Mouse (Mus musculus) left cerebral cortex, postnatal 4 days (tissue): Measurements from ENCODE around the gene Gm44511. TPM values are rescaled to one million over a fixed set of nuclear protein-coding genes. Genes with fewer than 3 reads are reported as not detected.

Experiments
- DNase-seq: peaks from one replicate; pipeline ENCODE4 v3.0.0-alpha.2; 2022
- intact Hi-C: fragments of 180-260 bp; cut with DNase I; formaldehyde crosslinking; loops from one replicate; pipeline ENCODE4 v1.15.1; 2025
- total RNA-seq, 2 experiments: library from RNA; stranded (reverse); gene quantifications; 2 replicates each; pipeline ENCODE4 v1.2.3; 2021

Gm44511 gene
- not detected for total RNA-seq

- no peak for DNase-seq
- intact Hi-C loops = no loop called here
These were observed at the start of gene Gm44511, which contains the start of gene Klrb1b for GRCm38 (mm10) chr6:128826132-128826531. Gm44511 (minus strand) TSS chr6:128826315. Klrb1b (minus strand) TSS chr6:128826331.

GRCm38 (mm10) chr6:128871910-128872610 lies 45.9 kb upstream of the Gm44511 start:
- no peak for DNase-seq
- intact Hi-C loops = no loop called here

GRCm38 (mm10) chr6:128868861-128869260 lies 42.7 kb upstream of the Gm44511 start:
- no peak for DNase-seq
- intact Hi-C loops = no loop called here

DNA sequence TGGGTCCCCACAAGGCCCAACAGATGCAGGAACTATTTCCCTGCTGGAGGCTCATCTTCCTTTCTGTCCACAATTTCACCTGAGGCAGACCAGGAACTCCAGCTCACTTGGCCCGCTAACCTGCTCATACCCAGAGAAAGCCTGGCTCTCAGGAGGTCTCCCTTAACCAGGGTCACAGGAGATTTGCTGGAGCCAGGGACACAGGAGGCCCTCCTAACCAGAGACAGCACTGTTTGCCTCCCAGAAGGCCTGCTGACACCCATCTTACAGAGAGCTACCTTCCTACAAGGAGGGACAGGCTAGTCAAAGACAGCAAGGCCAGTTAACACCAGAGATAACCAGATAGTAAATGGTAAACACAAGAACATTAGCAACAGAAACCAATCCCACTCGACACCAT lies 31.9 kb upstream of the Gm44511 start:
- intact Hi-C loops = loop anchor here (5.0 kb wide), 2 partner anchors 209 to 379 kb away; no protein-coding TSS in a partner anchor

DNA sequence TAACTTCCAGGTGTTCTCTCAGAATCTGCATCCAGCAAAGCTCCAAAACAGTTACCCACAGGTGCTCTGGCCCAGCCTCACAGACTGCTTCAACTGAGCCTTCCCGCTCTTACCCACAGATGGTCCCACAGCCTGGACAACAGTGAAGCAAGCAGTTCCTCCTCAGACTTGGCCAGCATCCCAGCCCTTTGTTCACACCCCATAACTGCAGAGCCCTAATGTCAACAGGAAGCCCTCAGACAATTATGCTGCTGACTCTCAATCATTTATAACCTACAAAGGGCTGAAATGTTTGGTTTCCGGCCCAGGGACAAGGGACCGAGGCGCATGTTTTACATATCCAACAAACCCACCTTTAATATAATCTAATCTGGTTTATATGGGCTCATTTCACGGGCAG lies 30.1 kb upstream of the Gm44511 start:
- intact Hi-C loops = loop anchor here (5.0 kb wide), 2 partner anchors 211 to 381 kb away; no protein-coding TSS in a partner anchor
- DNase-seq = peak; percentile 86

More for the DNA sequence above, 31.9 kb upstream of the Gm44511 start:
- DNase-seq = no peak

- intact Hi-C loops = loop anchor here (5.0 kb wide), 2 partner anchors 212 to 382 kb away; no protein-coding TSS in a partner anchor
- no peak for DNase-seq
These were observed 29.4 kb upstream of the Gm44511 start for GRCm38 (mm10) chr6:128855477-128855876.

DNA sequence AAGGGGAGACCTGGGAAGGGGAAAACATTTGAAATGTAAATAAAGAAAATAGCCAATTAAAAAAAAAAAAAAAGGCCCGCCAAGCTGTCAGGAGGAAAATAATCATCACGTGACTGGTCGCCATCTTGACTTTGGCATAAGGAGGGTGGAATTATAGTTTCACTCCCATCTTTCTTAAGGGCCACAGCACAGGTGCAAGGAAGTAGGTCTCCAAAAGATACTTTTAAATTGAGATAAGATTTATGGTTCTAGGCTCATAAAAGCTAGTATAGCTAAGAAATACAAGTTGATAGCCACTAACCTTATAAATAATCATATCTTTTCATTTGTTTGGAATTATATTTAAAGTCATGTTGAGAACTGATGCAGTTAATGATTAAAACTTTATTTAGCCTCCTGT lies 28.8 kb upstream of the Gm44511 start:
- intact Hi-C loops = loop anchor here (5.0 kb wide), 3 partner anchors 212 to 402 kb away; no protein-coding TSS in a partner anchor

GRCm38 (mm10) chr6:128854024-128854820 lies 28.1 kb upstream of the Gm44511 start:
- peak; percentile 69 for DNase-seq
- intact Hi-C loops = loop anchor here (5.0 kb wide), 1 partner anchor 403 kb away; no protein-coding TSS in a partner anchor

More for the DNA sequence above, 28.8 kb upstream of the Gm44511 start:
- DNase-seq = no peak

DNA sequence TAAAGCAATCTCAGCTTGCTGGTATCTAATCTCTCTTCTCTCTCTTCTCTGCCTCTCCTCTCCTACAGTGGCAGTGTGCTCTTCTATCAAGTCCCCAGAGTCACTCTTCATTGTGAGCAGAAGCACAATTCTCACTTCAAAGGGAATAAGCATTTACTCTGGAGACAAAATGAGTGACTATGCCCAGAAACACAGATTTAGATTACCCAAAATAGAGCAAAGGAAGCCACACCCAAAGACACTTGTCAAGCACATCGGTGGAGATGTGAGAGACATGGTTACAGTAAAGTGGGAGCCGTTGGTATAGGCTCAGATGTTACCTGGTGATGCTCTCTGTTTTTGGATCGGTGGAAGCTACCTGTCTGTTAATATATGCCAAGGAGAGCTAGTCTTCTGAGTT lies 26.7 kb upstream of the Gm44511 start:
- intact Hi-C loops = loop anchor here (5.0 kb wide), 1 partner anchor 405 kb away; no protein-coding TSS in a partner anchor
- DNase-seq = no peak

- intact Hi-C loops = loop anchor here (5.0 kb wide), 1 partner anchor 406 kb away; no protein-coding TSS in a partner anchor
- no peak for DNase-seq
These were observed 25.0 kb upstream of the Gm44511 start for GRCm38 (mm10) chr6:128851151-128851550.

- intact Hi-C loops = loop anchor here (5.0 kb wide), 1 partner anchor 407 kb away; no protein-coding TSS in a partner anchor
- DNase-seq = no peak
These were observed 24.6 kb upstream of the Gm44511 start for GRCm38 (mm10) chr6:128850671-128851070.

DNA sequence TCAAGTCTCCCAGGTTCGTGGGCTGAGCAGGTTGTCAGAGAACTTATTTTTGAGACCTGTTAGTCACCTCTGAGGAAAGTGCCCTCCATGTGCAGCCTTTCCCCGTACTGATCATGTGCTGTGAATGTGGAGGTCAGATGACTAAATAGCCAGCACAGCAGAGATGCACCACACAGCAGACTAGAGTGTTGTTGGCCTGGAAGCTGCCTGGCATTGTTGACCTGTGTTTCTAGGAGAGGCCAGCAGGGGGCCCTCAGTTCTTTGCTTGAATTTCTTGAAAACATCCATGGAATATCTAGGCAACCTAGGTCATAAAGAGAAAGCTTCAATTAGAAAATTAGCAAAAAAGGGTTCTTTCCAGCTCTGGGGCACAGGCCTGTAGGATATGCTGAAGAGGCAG lies 23.8 kb upstream of the Gm44511 start:
- intact Hi-C loops = loop anchor here (5.0 to 10.0 kb wide), 2 partner anchors 407 to 515 kb away; no protein-coding TSS in a partner anchor
- peak; percentile 48 for DNase-seq

GRCm38 (mm10) chr6:128847401-128847800 lies 21.3 kb upstream of the Gm44511 start:
- intact Hi-C loops = loop anchor here (10.0 kb wide), 1 partner anchor 517 kb away; no protein-coding TSS in a partner anchor

GRCm38 (mm10) chr6:128845998-128846542 lies 20.0 kb upstream of the Gm44511 start:
- intact Hi-C loops = loop anchor here (10.0 kb wide), 1 partner anchor 519 kb away; no protein-coding TSS in a partner anchor
- no peak for DNase-seq

More at GRCm38 (mm10) chr6:128847401-128847800, 21.3 kb upstream of the Gm44511 start:
- no peak for DNase-seq

DNA sequence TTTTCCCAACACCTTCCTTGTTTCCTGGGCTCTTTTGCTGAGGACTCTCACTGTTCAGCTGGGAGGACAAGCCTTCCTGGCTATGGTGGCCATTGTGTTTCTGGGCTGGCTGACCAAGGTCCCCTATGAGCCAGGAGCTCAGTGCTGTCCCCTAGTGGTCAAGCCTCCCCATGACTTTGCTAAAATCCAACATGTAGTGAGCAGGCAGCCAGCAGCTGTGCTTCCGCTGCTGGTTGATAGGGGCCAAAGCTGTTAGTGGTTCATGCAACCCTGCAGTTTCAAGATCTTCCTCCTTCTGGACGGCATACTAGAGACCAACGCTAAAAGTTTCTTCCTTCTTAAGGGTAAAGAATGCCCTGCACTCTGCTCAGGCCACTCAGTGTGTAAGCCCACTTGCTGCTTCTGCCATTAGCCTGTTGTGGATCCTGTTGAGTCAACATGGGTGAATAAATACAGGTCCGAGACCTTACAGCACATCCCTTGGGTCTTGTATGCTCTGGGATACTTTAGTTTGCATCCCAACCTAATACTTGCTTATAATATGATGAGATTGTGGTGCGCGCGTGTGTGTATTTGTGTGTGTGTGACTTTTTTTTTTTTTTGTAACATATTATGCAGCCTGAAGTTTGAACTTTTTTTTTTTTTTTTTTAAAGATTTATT lies 19.3 kb upstream of the Gm44511 start:
- peak; percentile 93 for DNase-seq
- intact Hi-C loops = loop anchor here (10.0 kb wide), 1 partner anchor 519 kb away; no protein-coding TSS in a partner anchor

GRCm38 (mm10) chr6:128844586-128845080 lies 18.5 kb upstream of the Gm44511 start:
- DNase-seq = peak; percentile 8
- intact Hi-C loops = loop anchor here (5.0 to 10.0 kb wide), 2 partner anchors 37 to 520 kb away; no protein-coding TSS in a partner anchor

DNA sequence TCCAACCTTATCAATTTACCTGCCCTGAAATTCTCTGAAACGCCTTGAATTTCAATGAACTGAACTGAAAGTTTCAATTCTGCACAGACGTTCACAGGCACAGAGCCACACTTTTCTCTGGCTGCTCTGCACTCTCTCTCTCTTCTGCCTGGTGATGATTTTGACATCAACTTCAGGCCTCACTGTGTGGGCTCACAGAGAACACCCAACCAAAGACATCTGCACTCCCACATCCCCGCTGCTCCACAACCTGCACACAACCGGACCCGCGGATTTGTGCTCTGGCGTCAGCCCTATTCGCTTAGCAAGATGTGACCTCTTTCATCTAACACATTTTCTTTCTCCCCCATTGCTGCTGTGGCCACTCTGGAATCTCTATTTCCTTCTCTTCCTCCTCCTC lies 18.0 kb upstream of the Gm44511 start:
- peak; percentile 28 for DNase-seq
- intact Hi-C loops = loop anchor here (5.0 to 10.0 kb wide), 2 partner anchors 37 to 521 kb away; no protein-coding TSS in a partner anchor

DNA sequence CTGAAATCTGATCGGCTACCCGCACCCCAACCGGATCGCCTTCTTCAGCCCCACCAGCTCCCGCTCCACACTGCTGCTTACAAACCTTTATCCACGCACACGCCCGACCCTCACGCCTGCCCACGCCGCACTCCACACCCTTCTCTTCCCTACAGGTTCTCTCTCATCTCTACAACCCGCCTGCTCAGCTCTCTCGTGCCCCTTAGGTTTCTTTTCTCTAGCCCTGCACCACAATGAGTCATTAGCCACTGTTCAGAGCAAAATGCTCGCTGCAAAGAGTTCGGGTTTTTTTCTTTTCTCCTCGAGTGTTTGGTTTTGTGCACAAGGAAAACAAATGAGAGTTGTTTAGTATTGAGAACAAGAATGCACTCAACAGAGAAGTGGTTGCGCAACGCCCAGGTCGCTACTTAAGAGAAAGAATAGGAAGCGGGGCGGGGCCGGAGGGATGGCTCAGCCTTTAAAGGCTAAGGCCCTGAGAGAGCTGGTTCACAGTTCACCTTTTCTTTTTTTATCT lies 17.4 kb upstream of the Gm44511 start:
- peak; percentile 44 for DNase-seq
- intact Hi-C loops = loop anchor here (5.0 to 10.0 kb wide), 2 partner anchors 36 to 521 kb away; no protein-coding TSS in a partner anchor

GRCm38 (mm10) chr6:128842945-128843478 lies 16.9 kb upstream of the Gm44511 start:
- intact Hi-C loops = loop anchor here (5.0 to 10.0 kb wide), 2 partner anchors 36 to 522 kb away; no protein-coding TSS in a partner anchor
- peak; percentile 85 for DNase-seq
